Mouse (Mus musculus): Measurements from ENCODE around the gene Mipol1.

- no peak for TF ChIP-seq POLR2A (IDR thresholded peaks at IDR 0.05; ENCODE audit: low read depth, low read length)
- no peak for TF ChIP-seq CTCF (conservative IDR thresholded peaks at IDR 0.05; ENCODE audit: insufficient read depth, insufficient read length, low read depth, low read length)
Measured at GRCm38 (mm10) chr12:57537791-57538587, 307.8 kb downstream of the Mipol1 start.

Data from kidney, adult 2 months (tissue).